Mouse (Mus musculus) gonadal fat pad, adult 2 months (tissue): ENCODE data around the gene Slc7a5. TPM values are rescaled to one million over a fixed set of nuclear protein-coding genes. Genes with fewer than 3 reads are reported as not detected.

ENCODE experiments used
- DNase-seq: peaks from one replicate; pipeline ENCODE4 v3.0.0-alpha.2; 2012; ENCODE audit warnings: low read depth
- polyA plus RNA-seq: library from polyadenylated mRNA; depleted of rRNA; stranded (reverse); fragments of >200 nt; gene quantifications from 2 replicates; pipeline ENCODE4 v1.2.3, GENCODE M21; 2012; rRNA removed

The Slc7a5 gene
- polyA plus RNA-seq, 1 experiment: 438 TPM

- DNase-seq: no peak
Measured at GRCm38 (mm10) chr8:121850821-121851470, 56.5 kb downstream of the Slc7a5 start.

- no peak for DNase-seq
Measured at GRCm38 (mm10) chr8:121850436-121850820, 57.1 kb downstream of the Slc7a5 start.

GRCm38 (mm10) chr8:121850018-121850417 lies 57.5 kb downstream of the Slc7a5 start:
- no peak for DNase-seq

GRCm38 (mm10) chr8:121849303-121849702 lies 58.2 kb downstream of the Slc7a5 start:
- no peak for DNase-seq

GRCm38 (mm10) chr8:121848495-121848894 lies 59.0 kb downstream of the Slc7a5 start:
- DNase-seq: no peak

- no peak for DNase-seq
Measured at GRCm38 (mm10) chr8:121847987-121848386, 59.5 kb downstream of the Slc7a5 start.

- no peak for DNase-seq
Measured at GRCm38 (mm10) chr8:121847261-121847822, 60.2 kb downstream of the Slc7a5 start.

GRCm38 (mm10) chr8:121846815-121847214 lies 60.7 kb downstream of the Slc7a5 start:
- DNase-seq: no peak

- no peak for DNase-seq
Measured at GRCm38 (mm10) chr8:121844765-121845164, 62.7 kb downstream of the Slc7a5 start.

GRCm38 (mm10) chr8:121843184-121843733 lies 64.2 kb downstream of the Slc7a5 start:
- no peak for DNase-seq

GRCm38 (mm10) chr8:121842064-121842955 lies 65.2 kb downstream of the Slc7a5 start:
- DNase-seq: no peak

- DNase-seq: no peak
Measured at GRCm38 (mm10) chr8:121841242-121841641, 66.3 kb downstream of the Slc7a5 start.

- no peak for DNase-seq
Measured at GRCm38 (mm10) chr8:121832503-121832902, 75.0 kb downstream of the Slc7a5 start.

GRCm38 (mm10) chr8:121832061-121832460 lies 75.4 kb downstream of the Slc7a5 start:
- no peak for DNase-seq

Other genes starting within 250 kb of the Slc7a5 start
- gene Jph3, start 178.1 kb downstream of the Slc7a5 start, polyA plus RNA-seq: 0.06 and 0.08 TPM in 2 replicates
- gene Klhdc4, start 78.1 kb downstream of the Slc7a5 start, polyA plus RNA-seq: 16.5 and 22.0 TPM in 2 replicates
- gene Car5a, start 37.2 kb upstream of the Slc7a5 start, polyA plus RNA-seq: 0.09 TPM in 1 of 2 replicates, not detected in the other
- gene Banp, start 42.1 kb upstream of the Slc7a5 start, polyA plus RNA-seq: 26.6 and 33.9 TPM in 2 replicates